Mouse (Mus musculus): ENCODE measurements around the gene Rbfox1.

Rbfox1 gene

DNA sequence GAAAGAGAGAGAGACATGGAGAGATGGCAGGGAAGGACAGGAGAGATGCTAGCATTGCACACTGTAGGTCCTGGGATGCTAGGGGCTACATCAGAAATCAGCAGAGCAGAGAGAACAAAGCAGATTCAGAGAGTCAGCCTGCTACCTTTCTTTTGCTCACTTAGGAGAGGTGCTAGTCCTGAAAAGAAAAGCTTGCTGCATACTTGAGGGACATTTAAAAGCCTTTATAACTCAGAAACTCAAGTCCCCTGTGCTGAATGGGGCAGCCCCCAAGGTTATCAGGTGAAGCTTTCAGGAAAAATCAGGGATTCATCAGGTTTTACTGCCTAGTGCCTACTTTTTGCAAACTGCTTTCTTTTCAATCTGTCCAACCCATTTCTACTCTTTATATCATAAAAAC is 1480.7 kb downstream of the Rbfox1 start:
- DNase-seq (ENCODE audit: low spot score): no peak

DNA sequence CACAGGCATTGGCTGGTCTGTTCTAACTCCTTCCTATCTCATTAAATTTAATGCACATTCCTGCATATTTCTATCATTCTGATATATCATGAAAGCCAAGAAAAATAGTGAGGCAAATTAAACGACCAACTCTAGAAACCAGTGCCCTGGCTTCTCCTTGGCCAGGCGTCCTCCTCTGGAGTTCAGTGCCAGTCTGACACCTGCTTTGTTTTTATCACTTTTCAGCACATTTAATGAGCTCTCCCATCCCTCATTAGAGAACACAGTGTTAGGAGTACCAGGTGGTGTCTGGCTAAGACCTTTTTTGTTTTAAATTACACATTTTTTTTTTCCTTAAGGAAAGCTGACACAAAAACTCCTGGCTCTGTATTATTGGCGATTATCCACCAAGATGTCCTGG is 1489.0 kb downstream of the Rbfox1 start:
- DNase-seq (ENCODE audit: low spot score): no peak

GRCm38 (mm10) chr16:7374674-7375073 is 1489.5 kb downstream of the Rbfox1 start:
- DNase-seq (ENCODE audit: low spot score): no peak

DNA sequence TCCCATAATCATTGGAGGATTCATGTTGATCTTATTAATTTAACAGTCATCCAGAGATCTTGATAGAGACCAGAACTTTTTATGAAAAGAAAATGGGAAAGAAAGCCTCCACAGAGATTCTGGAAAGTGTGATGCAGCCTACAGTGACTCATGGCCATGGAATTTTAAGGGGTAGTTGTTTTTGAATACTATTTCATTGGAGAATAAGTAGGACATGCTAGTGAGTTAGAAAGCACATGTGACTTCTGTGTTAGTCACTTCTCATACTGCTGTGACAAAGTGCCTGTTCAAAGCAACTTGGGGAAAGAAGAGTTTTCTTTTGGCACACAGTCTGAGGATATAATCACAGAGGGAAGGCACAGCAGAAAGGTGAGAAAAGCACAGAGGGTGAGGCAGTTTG is 1510.9 kb downstream of the Rbfox1 start:
- DNase-seq (ENCODE audit: low spot score): no peak

GRCm38 (mm10) chr16:7404766-7405492 is 1519.8 kb downstream of the Rbfox1 start:
- DNase-seq (ENCODE audit: low spot score): no peak

- DNase-seq (ENCODE audit: low spot score): no peak
Observed at GRCm38 (mm10) chr16:7407862-7408640, 1522.9 kb downstream of the Rbfox1 start.

DNA sequence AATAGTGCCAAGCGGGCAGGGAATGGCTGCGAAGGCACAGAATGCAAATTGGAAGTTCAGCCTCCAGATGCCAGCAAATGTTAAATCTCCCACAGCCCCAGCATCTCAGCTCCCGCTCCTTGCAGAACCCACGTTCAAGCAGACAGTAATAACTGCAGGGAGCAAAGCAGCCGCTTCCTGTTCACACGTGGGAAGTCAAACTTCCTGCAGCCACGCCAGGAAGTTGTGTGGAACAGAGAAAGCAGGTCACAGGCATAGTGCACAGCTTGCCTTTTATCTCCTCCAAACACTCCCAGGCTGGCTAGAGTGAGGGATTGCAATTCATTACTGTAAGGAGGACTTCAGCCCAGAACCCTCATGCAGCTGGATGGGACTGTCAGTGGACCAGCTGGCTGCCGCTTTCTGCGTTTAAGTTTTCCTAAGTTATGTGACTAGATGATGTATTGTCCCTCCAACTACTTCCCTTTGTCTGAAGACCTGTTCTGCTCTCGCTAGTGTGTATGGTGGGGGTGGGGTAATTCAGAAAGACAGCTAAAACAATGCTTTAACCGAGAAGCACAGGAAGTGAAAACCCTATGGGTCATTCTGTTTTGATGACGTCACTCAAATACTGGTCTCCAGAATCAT is 1534.6 kb downstream of the Rbfox1 start:
- peak; percentile 10 for DNase-seq (ENCODE audit: low spot score)

DNA sequence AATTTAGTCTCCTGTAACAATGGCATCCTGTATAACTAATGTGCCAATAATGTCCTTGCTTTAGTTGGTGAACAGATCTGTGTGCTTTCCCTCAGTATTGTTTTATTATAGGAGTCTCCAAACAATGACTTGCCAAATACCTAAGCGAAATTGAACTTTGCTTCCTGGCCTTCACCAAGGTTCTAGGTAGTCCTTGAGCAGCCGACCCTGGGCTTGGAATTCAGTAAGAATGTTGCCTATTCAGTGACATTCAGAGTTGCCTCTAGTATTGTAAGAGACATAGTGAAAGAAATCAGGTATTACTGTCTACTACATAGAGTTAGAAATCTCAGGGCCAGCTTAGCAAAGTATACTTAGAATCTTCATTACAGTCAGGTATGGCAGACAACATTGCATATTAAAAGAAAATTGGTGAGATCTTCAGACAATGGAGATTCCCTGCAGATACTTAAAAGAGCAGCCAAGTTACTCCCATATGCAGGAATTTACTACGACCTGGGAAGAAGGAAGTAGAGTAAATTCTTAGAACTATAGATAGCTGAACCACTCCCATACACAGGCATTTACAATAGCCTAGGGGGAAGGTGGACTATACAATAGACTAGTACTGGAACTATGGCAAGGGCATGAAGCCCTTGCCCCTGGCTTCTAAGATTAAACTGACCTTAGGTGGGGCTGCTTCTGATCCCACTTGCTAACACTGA is 1540.4 kb downstream of the Rbfox1 start:
- DNase-seq (ENCODE audit: low spot score): no peak

- DNase-seq (ENCODE audit: low spot score): no peak
Observed at GRCm38 (mm10) chr16:7433296-7433695, 1548.1 kb downstream of the Rbfox1 start.

- no peak for DNase-seq (ENCODE audit: low spot score)
Observed at GRCm38 (mm10) chr16:7446791-7447290, 1561.7 kb downstream of the Rbfox1 start.

DNA sequence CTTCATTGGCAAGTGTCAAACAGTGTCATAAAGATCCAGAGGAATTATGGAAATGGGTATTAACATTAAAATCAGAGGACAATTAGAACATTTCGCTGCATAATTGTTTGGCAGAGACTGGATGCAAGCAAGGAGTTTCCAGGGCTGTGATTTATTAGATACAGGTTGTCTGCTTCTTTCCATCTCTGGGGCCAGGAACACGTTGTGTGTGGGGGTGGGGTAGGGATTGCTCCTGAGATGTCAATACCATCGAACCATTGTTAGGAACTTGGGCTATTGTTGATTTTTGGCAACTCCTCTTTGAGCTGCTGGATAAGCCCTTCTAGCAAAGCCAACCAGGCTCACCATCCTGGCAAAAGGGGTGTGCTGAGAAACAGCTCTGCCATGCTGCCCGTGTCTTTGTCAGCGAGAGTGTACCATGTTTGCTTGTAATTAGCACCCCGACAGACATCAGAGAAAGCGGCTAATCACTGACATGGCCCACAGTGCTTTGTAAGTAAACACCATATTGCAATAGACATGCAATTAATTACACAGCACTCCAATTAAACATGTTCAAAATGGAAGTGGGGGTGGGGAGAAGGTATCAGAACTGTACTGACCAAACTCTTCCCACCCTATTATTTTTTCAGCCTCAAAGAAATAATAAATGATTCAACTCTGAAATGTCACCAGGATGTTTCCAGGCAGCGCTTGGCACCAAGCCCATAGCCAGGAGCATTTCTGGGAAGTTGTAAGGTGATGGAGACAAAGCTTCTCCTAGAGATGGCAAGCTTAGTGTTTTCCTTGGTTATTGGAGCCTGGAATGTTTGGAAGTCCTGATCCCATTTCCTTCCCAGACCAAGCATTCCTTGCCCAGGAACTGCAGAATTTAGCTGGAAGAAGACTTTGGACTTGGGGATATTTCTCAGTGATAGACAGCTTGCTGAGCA is 1562.8 kb downstream of the Rbfox1 start:
- no peak for DNase-seq (ENCODE audit: low spot score)

GRCm38 (mm10) chr16:7451193-7451592 is 1566.0 kb downstream of the Rbfox1 start:
- no peak for DNase-seq (ENCODE audit: low spot score)

DNA sequence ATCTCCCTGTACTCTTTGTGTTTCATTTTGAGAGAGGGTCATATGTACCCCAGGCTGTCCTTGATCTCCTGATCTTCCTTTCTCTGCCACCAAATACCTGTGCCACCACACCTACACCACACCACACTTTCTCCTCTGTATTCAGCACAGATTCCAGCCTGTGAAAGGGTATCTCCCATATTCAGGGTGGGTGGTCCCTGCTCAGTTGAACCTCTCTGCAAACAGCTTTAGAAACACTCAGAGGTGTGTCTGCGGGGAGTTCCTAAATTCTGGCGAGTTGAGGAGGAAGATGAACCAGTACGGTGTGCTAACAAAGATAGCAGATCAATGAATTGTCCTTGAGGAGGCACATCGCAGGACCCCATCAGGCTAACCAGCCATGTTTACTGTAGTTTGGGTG is 1572.4 kb downstream of the Rbfox1 start:
- DNase-seq (ENCODE audit: low spot score): no peak

Data from ovary, postnatal 36 days (tissue).